Comparison of ENCODE assay signal across 8 mouse cellular contexts in the genomic region with DNA sequence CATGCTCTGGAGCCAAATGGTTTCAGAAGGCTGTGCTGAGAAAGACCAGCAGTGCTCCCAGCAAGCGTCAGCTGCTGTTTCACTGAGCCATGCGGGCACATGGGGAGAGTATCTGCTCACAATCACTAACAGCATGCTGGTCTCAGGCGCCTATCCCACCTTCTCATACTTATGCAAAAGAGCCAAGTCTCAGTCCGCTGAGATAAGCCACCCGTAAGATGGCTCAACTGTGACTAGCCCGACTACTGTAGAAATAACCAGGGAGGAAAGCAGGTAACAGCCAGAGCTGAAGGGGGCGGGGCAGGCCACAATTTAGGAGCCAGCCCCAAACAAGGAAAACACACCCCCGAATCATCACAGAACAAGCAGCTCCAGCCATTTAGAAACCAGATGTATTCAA. TPM values are rescaled to one million over a fixed set of nuclear protein-coding genes. Genes with fewer than 3 reads are reported as not detected.
A peak's percentile ranks its signal among the peaks of the same experiment; 100 is the strongest.
DNase-seq lines count a peak whose midpoint lies in the region; ATAC-seq and TF ChIP-seq lines count a peak whose summit lies in the region.

No protein-coding gene starts in this region.

- H3K36me3 ChIP-seq in heart, embryonic 13.5 days = peaks cover 58% of the 10 kb centered on the region
- peaks cover 22% of the 10 kb centered on the region; the same call in 1 of the 2 replicates for H3K36me3 ChIP-seq in intestine, embryonic 15.5 days
- H3K36me3 ChIP-seq in midbrain, embryonic 14.5 days (ENCODE audit: control insufficient read depth, insufficient read depth, low read length) = peaks cover 39% of the 10 kb centered on the region

- TF ChIP-seq POLR2A in bone marrow, adult 2 months (IDR thresholded peaks at IDR 0.05; ENCODE audit: borderline replicate concordance, control insufficient read depth, low read depth, low read length) = no peak

- H3K9me3 ChIP-seq in heart, embryonic 13.5 days = no peaks in the 10 kb centered on the region
- no peaks in the 10 kb centered on the region for H3K9me3 ChIP-seq in intestine, embryonic 15.5 days
- no peaks in the 10 kb centered on the region for H3K9me3 ChIP-seq in midbrain, embryonic 14.5 days (ENCODE audit: control insufficient read depth, low read length)

- H3K4me3 ChIP-seq in heart, embryonic 13.5 days = peak overlapping the region; percentile 93
- H3K4me3 ChIP-seq in bone marrow, adult 2 months (replicated peaks; ENCODE audit: control insufficient read depth, low read depth, low read length) = peak overlapping the region; percentile 15
- H3K4me3 ChIP-seq in intestine, embryonic 15.5 days (replicated peaks) = peak overlapping the region; percentile 83
- peak overlapping the region; percentile 82 for H3K4me3 ChIP-seq in midbrain, embryonic 14.5 days (replicated peaks; ENCODE audit: low read depth, low read length)

- peak overlapping the region; percentile 99 for H3K9ac ChIP-seq in heart, embryonic 13.5 days
- peak overlapping the region; percentile 96 for H3K9ac ChIP-seq in intestine, embryonic 15.5 days
- peak overlapping the region; percentile 93 for H3K9ac ChIP-seq in midbrain, embryonic 14.5 days (replicated peaks; ENCODE audit: low read length)

- no peak for ATAC-seq in heart, embryonic 13.5 days (ENCODE audit: extremely low read depth, insufficient number of reproducible peaks, low FRiP score, low TSS enrichment)
- no peak for ATAC-seq in intestine, embryonic 15.5 days
- ATAC-seq in midbrain, embryonic 14.5 days (ENCODE audit: low FRiP score, low TSS enrichment) = no peak
- ATAC-seq in granulocyte monocyte progenitor cell, adult 5-6 weeks (replicated peaks; ENCODE audit: poor library complexity, severe bottlenecking) = no peak

- intact Hi-C loops in heart, postnatal 36 days (cut with DNase I) = loop anchor here (5.0 kb wide), 2 partner anchors 229 to 481 kb away; a partner anchor contains a TSS
- intact Hi-C loops in left cerebral cortex, postnatal 4 days (cut with DNase I) = no loop called here

- no peak for TF ChIP-seq CTCF in bone marrow, adult 2 months (IDR thresholded peaks at IDR 0.05; ENCODE audit: control insufficient read depth, insufficient read depth, low read length)

- WGBS in heart, embryonic 13.5 days = 19% methylated on average over 8 of the region's 8 CpGs
- WGBS in bone marrow, adult 2 months = 35% methylated on average over 8 of the region's 8 CpGs
- 27% methylated on average over 8 of the region's 8 CpGs for WGBS in intestine, embryonic 15.5 days
- WGBS in midbrain, embryonic 14.5 days = 45% methylated on average over 8 of the region's 8 CpGs

- no peak for DNase-seq in heart, postnatal 36 days
- no peak for DNase-seq in midbrain, embryonic 14.5 days
- no peak for DNase-seq in cerebellum, postnatal 36 days
- no peak for DNase-seq in left cerebral cortex, postnatal 4 days

- H3K4me1 ChIP-seq in heart, embryonic 13.5 days = peaks cover 27% of the 10 kb centered on the region
- no peaks in the 10 kb centered on the region; the same call in 1 of the 2 replicates for H3K4me1 ChIP-seq in bone marrow, adult 2 months (ENCODE audit: control insufficient read depth, insufficient read depth, low read length)
- peaks cover 14% of the 10 kb centered on the region for H3K4me1 ChIP-seq in intestine, embryonic 15.5 days (replicated peaks)
- H3K4me1 ChIP-seq in midbrain, embryonic 14.5 days (ENCODE audit: control insufficient read depth, insufficient read depth, low read length) = peaks cover 17% of the 10 kb centered on the region

- no peak overlapping the region for H3K27ac ChIP-seq in heart, embryonic 13.5 days (replicated peaks)
- H3K27ac ChIP-seq in bone marrow, adult 2 months (ENCODE audit: control insufficient read depth, insufficient read depth, low read depth, low read length, poor library complexity) = no peak overlapping the region
- no peak overlapping the region for H3K27ac ChIP-seq in intestine, embryonic 15.5 days
- H3K27ac ChIP-seq in midbrain, embryonic 14.5 days (replicated peaks; ENCODE audit: low read depth, low read length) = no peak overlapping the region

- H3K27me3 ChIP-seq in heart, embryonic 13.5 days (replicated peaks) = peaks cover 5% of the 10 kb centered on the region; the same call in 1 of the 2 replicates
- H3K27me3 ChIP-seq in intestine, embryonic 15.5 days (replicated peaks) = no peaks in the 10 kb centered on the region
- H3K27me3 ChIP-seq in midbrain, embryonic 14.5 days (ENCODE audit: control insufficient read depth, insufficient read depth, low read length) = no peaks in the 10 kb centered on the region

- peak overlapping the region; percentile 94 for H3K4me2 ChIP-seq in heart, embryonic 13.5 days
- H3K4me2 ChIP-seq in intestine, embryonic 15.5 days (replicated peaks) = peak overlapping the region; percentile 84
- peak overlapping the region; percentile 90 for H3K4me2 ChIP-seq in midbrain, embryonic 14.5 days (ENCODE audit: low read length)

RNA-seq across cellular contexts. Expression of a gene that starts 1.7 kb away (rescaled TPM):
- polyA plus RNA-seq in heart, embryonic 13.5 days (2015; fragmentation: Nextera tagmentation; extraction: Ambion mirVana) = 944 and 1,024 TPM in 2 replicates
- 100 to 1,000 TPM; 870 to 936 TPM for total RNA-seq in heart, postnatal 36 days (2021)
- 559 and 1,092 TPM in 2 replicates for polyA plus RNA-seq in bone marrow, adult 2 months (2011; ENCODE audit: insufficient read depth, insufficient read length, low replicate concordance, missing spikeins)
- polyA plus RNA-seq in intestine, embryonic 15.5 days (2015; fragmentation: Nextera tagmentation; extraction: Ambion mirVana) = 1,243 and 1,274 TPM in 2 replicates
- 695 and 865 TPM in 2 replicates for polyA plus RNA-seq in midbrain, embryonic 14.5 days (2014; fragmentation: Nextera tagmentation; extraction: Ambion mirVana)
- 4,638 and 5,139 TPM in 2 replicates for total RNA-seq in granulocyte monocyte progenitor cell, adult 5-6 weeks (2014; fragmentation: Nextera tagmentation)
- 3,883 and 3,979 TPM in 2 replicates for total RNA-seq in granulocyte monocyte progenitor cell, adult 5-6 weeks (2017)
- 100 to 1,000 TPM; 830 to 890 TPM for total RNA-seq in left cerebral cortex, postnatal 4 days (2021)

Comparison
In these comparisons a context has a peak if more than half of its experiments do, and no peak if none do; other contexts are left out.
1. H3K4me3 ChIP-seq: peak in every context shown above with its lines; median percentile 93 in heart, embryonic 13.5 days; 83 in intestine, embryonic 15.5 days; 82 in midbrain, embryonic 14.5 days; 15 in bone marrow, adult 2 months.